Mouse (Mus musculus) hindbrain, embryonic 16.5 days (tissue): ENCODE measurements around the gene Exoc6. TPM values are rescaled to one million over a fixed set of nuclear protein-coding genes. Genes with fewer than 3 reads are reported as not detected.

ENCODE experiments used
- ATAC-seq: fragments of 200-750 bp; cut with Nextera tagmentation; 2 replicates; pipeline ENCODE4 v1.8.0; 2017; ENCODE audit warnings: moderate TSS enrichment, moderate library complexity
- H3K27ac ChIP-seq: fragments of 300-500 bp; sonication (generic); 2 replicates; pipeline ENCODE4 v1.5.1; 2014; ENCODE audit warnings: low read depth, mild to moderate bottlenecking, control low read depth, low read length, moderate library complexity
- H3K27me3 ChIP-seq: fragments of 300-500 bp; sonication (generic); replicated peaks from 2 replicates; pipeline ENCODE4 v1.6.1; 2014; ENCODE audit warnings: low read length; ENCODE audit not compliant: control insufficient read depth, insufficient read depth
- H3K36me3 ChIP-seq: fragments of 300-500 bp; sonication (generic); 2 replicates; pipeline ENCODE4 v1.6.1; 2014; ENCODE audit warnings: mild to moderate bottlenecking, low read length, moderate library complexity, mixed read lengths; ENCODE audit not compliant: control insufficient read depth, insufficient read depth
- H3K4me1 ChIP-seq: fragments of 300-500 bp; sonication (generic); 2 replicates; pipeline ENCODE4 v1.6.1; 2014; ENCODE audit warnings: low read depth, low read length; ENCODE audit not compliant: control insufficient read depth, insufficient read depth
- H3K4me2 ChIP-seq: fragments of 300-500 bp; sonication (generic); 2 replicates; pipeline ENCODE4 v1.6.1; 2014; ENCODE audit warnings: mild to moderate bottlenecking, low read length, control low read depth, moderate library complexity
- H3K4me3 ChIP-seq: fragments of 300-500 bp; sonication (generic); 2 replicates; pipeline ENCODE4 v1.5.1; 2014; ENCODE audit warnings: mild to moderate bottlenecking, low read length, control low read depth, moderate library complexity
- H3K9ac ChIP-seq: fragments of 300-500 bp; sonication (generic); 2 replicates; pipeline ENCODE4 v1.6.1; 2014; ENCODE audit warnings: low read depth, mild to moderate bottlenecking, control low read depth, low read length, moderate library complexity
- H3K9me3 ChIP-seq: fragments of 300-500 bp; sonication (generic); 2 replicates; pipeline ENCODE4 v1.6.1; 2014; ENCODE audit warnings: mild to moderate bottlenecking, low read length, moderate library complexity; ENCODE audit not compliant: control insufficient read depth
- WGBS: fragments of 180-500 bp; shearing (Covaris S2); extraction: QIAGEN DNeasy Blood & Tissue Kit; methylation state at CpG from one replicate; pipeline ENCODE4 v1.1.7; 2014; 5-methylcytosine and 5-hydroxymethylcytosine counted together
- polyA plus RNA-seq: library from polyadenylated mRNA; unstranded; fragments of >200 nt; fragmentation: Nextera tagmentation; extraction: Ambion mirVana; gene quantifications from 2 replicates; pipeline ENCODE4 v1.2.1, GENCODE M21; 2015

The Exoc6 gene
- polyA plus RNA-seq, 1 experiment from 2014 or later = 21.7 TPM

- WGBS = 46% methylated on average over 1 of the region's 1 CpGs
- no peak for ATAC-seq
- H3K4me3 ChIP-seq = no peak overlapping the region
Observed at GRCm38 (mm10) chr19:37719166-37719565, 168.9 kb downstream of the Exoc6 start.

GRCm38 (mm10) chr19:37724591-37724990 lies 174.4 kb downstream of the Exoc6 start:
- no peak overlapping the region for H3K27ac ChIP-seq
- no peak overlapping the region for H3K4me3 ChIP-seq
- WGBS = 98% methylated on average over 5 of the region's 5 CpGs
- H3K27me3 ChIP-seq = no peaks in the 10 kb centered on the region
- no peak overlapping the region for H3K9ac ChIP-seq
- H3K4me2 ChIP-seq = no peak overlapping the region
- H3K9me3 ChIP-seq = no peaks in the 10 kb centered on the region
- H3K36me3 ChIP-seq = no peaks in the 10 kb centered on the region
- ATAC-seq = no peak
- H3K4me1 ChIP-seq = no peaks in the 10 kb centered on the region

More at GRCm38 (mm10) chr19:37719166-37719565, 168.9 kb downstream of the Exoc6 start:
- Histone ChIP-seq H3K9ac (no peak overlapping the region), H3K36me3 (no peaks in the 10 kb centered on the region), H3K4me2 (no peak overlapping the region), H3K9me3 (no peaks in the 10 kb centered on the region), H3K27ac (no peak overlapping the region), H3K27me3 (no peaks in the 10 kb centered on the region), H3K4me1 (no peaks in the 10 kb centered on the region)

- no peak overlapping the region for H3K4me3 ChIP-seq
- no peaks in the 10 kb centered on the region for H3K27me3 ChIP-seq
- H3K9me3 ChIP-seq = no peaks in the 10 kb centered on the region
- no peak for ATAC-seq
- no peak overlapping the region for H3K27ac ChIP-seq
- H3K36me3 ChIP-seq = no peaks in the 10 kb centered on the region
- H3K4me1 ChIP-seq = no peaks in the 10 kb centered on the region
- 87% methylated on average over 7 of the region's 7 CpGs for WGBS
- H3K9ac ChIP-seq = no peak overlapping the region
- no peak overlapping the region for H3K4me2 ChIP-seq
Observed at GRCm38 (mm10) chr19:37726585-37726984, 176.4 kb downstream of the Exoc6 start.

GRCm38 (mm10) chr19:37727366-37727765 lies 177.1 kb downstream of the Exoc6 start:
- H3K9ac ChIP-seq = no peak overlapping the region
- H3K27ac ChIP-seq = no peak overlapping the region
- no peak overlapping the region for H3K4me2 ChIP-seq
- H3K9me3 ChIP-seq = no peaks in the 10 kb centered on the region
- no peak for ATAC-seq
- H3K36me3 ChIP-seq = no peaks in the 10 kb centered on the region
- no peak overlapping the region for H3K4me3 ChIP-seq
- WGBS = 91% methylated on average over 2 of the region's 2 CpGs
- H3K4me1 ChIP-seq = no peaks in the 10 kb centered on the region
- no peaks in the 10 kb centered on the region for H3K27me3 ChIP-seq

Other genes with a start within 250 kb of the Exoc6 start
- gene Ide, start 212.6 kb upstream of the Exoc6 start, polyA plus RNA-seq = 44.2 and 51.5 TPM in 2 replicates
- 9.3 and 12.0 TPM in 2 replicates for gene Kif11, start 174.0 kb upstream of the Exoc6 start, polyA plus RNA-seq
- gene Hhex, start 115.6 kb upstream of the Exoc6 start, polyA plus RNA-seq = 4.7 and 5.5 TPM in 2 replicates
- not detected in 2 replicates for gene Cyp26c1, start 135.2 kb downstream of the Exoc6 start, polyA plus RNA-seq
- 0.09 and 0.20 TPM in 2 replicates for gene Cyp26a1, start 147.4 kb downstream of the Exoc6 start, polyA plus RNA-seq